Mouse (Mus musculus) G1E (cell line): ENCODE data around the gene Hs6st1. TPM values are rescaled to one million over a fixed set of nuclear protein-coding genes. Genes with fewer than 3 reads are reported as not detected.

Source experiments
- ATAC-seq: 2 replicates; pipeline ENCODE4 v1.8.0; 2016; ENCODE audit warnings: mild to moderate bottlenecking; ENCODE audit not compliant: insufficient number of reproducible peaks, poor library complexity, low FRiP score, severe bottlenecking; ENCODE audit errors: extremely low read depth
- DNase-seq: peaks from one replicate; pipeline ENCODE4 v3.0.0; 2012; ENCODE audit warnings: low spot score
- H3K27me3 ChIP-seq: 2 replicates; pipeline ENCODE4 v1.6.1; 2012; ENCODE audit warnings: mild to moderate bottlenecking, low read length, inconsistent platforms; ENCODE audit not compliant: insufficient read depth
- H3K36me3 ChIP-seq: replicated peaks from 2 replicates; pipeline ENCODE3; 2012; ENCODE audit warnings: mild to moderate bottlenecking, inconsistent platforms
- H3K4me1 ChIP-seq: 2 replicates; pipeline ENCODE4 v1.6.1; 2012; ENCODE audit warnings: low read depth, low read length, inconsistent platforms, mixed read lengths; ENCODE audit not compliant: insufficient read depth
- H3K4me3 ChIP-seq: 2 replicates; pipeline ENCODE4 v1.5.1; 2012; ENCODE audit warnings: low read depth, mild to moderate bottlenecking, inconsistent platforms, low read length, moderate library complexity, mixed read lengths
- H3K9me3 ChIP-seq: replicated peaks from 2 replicates; pipeline ENCODE4 v1.6.1; 2012; ENCODE audit warnings: inconsistent platforms
- CTCF ChIP-seq: IDR thresholded peaks from 2 replicates; pipeline ENCODE4 v1.5.1; 2012; ENCODE audit warnings: low read depth, low read length, inconsistent platforms, mixed read lengths
- GATA1 ChIP-seq: IDR thresholded peaks from 2 replicates; pipeline ENCODE4 v1.6.1; 2012; ENCODE audit warnings: borderline replicate concordance, low read length, inconsistent platforms, mixed read lengths
- GATA2 ChIP-seq: IDR thresholded peaks from 2 replicates; pipeline ENCODE4 v1.6.1; 2012; ENCODE audit warnings: low read depth, low read length, inconsistent platforms, borderline replicate concordance
- POLR2AphosphoS5 ChIP-seq: IDR thresholded peaks from 2 replicates; pipeline ENCODE4 v1.6.1; 2012; ENCODE audit warnings: low read depth, low read length, inconsistent platforms; ENCODE audit not compliant: insufficient replicate concordance
- TAL1 ChIP-seq: conservative IDR thresholded peaks from 2 replicates; pipeline ENCODE4 v1.6.1; 2012; ENCODE audit warnings: low read depth, low read length, inconsistent platforms, mixed read lengths
- polyA plus RNA-seq: library from polyadenylated mRNA; stranded (reverse); fragments of >175 nt; gene quantifications from 2 replicates; pipeline ENCODE4 v1.2.3, GENCODE M21; 2012
- total RNA-seq, 2 experiments: library from RNA; stranded (forward) in 1 of 2; stranded (reverse) in 1 of 2; fragments of 200-1000 nt in 1 of 2; fragments of >200 nt in 1 of 2; fragmentation: Nextera tagmentation in 1 of 2; gene quantifications; 2 replicates each; pipeline ENCODE4 v1.2.3; 2014 to 2017

Gene Hs6st1
- total and polyA plus RNA-seq, 3 experiments, result 29.3 to 62.9 (median 54.9) TPM

DNA sequence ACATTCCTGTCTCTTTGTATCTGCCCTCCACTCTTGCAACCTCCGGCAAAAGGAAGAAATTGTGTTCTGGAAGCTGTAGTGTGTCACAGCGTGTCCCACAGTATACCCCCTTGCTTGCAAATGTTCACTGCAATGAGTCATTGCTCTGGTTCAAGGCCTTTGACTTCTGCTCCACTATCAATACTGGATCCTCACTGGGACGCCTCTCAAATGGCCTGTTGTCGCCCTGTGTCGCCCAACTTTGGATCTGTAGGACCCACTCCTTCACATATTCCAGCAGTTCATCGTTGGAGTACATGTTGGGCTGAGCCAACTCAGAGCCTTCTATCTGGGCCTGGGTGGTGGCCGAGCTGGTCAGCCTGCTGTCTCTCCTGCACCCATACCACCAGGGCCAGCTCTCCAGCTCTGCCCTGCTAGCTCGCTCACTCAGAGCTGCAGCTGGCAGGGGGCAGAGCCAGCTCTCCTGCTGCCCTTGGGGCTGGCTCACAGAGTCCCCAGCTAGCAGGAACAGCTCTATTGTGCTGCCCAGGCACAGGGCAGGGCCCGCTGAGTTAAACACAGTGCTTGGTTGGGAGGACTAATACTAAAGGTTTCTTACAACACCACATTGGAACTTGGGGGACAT, 50.0 kb downstream of the Hs6st1 start:
- ATAC-seq (no peak), DNase-seq (no peak)
- Histone ChIP-seq H3K4me3 (no peak overlapping the region), H3K36me3 (no peaks in the 10 kb centered on the region), H3K27me3 (peaks cover 61% of the 10 kb centered on the region), H3K9me3 (no peaks in the 10 kb centered on the region), H3K4me1 (peaks cover 9% of the 10 kb centered on the region; the same call in 1 of the 2 replicates)
- TF ChIP-seq POLR2AphosphoS5 (no peak), GATA1 (no peak), GATA2 (no peak), CTCF (no peak), TAL1 (no peak)

DNA sequence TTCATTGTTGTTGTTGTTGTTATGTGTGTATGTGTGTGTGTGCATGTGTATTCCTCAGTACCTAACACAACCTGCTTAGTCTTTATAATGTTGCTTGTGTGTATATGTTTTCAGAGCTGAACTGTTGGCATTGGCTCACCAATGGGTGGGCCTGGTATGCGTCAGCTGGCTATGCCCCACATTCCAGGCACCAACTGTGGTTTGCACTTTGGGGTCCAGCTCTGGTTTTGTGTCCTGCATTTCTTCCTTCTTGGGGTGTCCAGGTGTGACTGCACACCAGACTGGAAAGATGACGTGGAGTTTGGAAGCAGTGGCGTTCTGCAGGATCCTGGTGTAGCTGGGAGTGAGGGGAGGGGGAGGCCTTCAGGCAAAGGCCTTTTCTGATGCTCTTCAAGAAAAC, 50.8 kb downstream of the Hs6st1 start:
- peaks cover 58% of the 10 kb centered on the region for H3K27me3 ChIP-seq
- H3K36me3 ChIP-seq, result no peaks in the 10 kb centered on the region
- H3K4me3 ChIP-seq, result no peak overlapping the region
- no peak for ATAC-seq
- no peaks in the 10 kb centered on the region for H3K9me3 ChIP-seq
- H3K4me1 ChIP-seq, result peaks cover 9% of the 10 kb centered on the region; the same call in 1 of the 2 replicates
- DNase-seq, result no peak
- TF ChIP-seq POLR2AphosphoS5 (no peak), GATA2 (no peak), GATA1 (no peak), TAL1 (no peak), CTCF (no peak)

DNA sequence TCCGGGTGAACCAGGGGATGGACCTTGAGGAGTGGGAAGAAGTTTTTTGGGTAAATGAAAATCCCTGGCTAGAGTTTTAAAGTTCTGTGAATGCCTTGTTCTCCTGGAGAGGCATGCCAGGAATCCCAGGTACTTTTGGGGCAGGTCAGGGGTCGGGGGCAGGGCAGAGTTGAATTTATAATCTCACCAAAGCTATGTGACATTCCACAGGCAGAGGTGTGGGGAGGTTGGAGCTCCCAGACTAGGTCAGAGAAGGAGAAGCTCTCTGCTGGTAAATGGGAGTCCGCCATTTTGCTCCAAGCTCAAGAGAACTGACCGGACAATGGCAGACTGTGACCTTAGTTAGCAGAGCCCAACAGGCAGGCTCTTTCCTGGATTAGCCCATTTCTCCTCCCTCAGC, 51.2 kb downstream of the Hs6st1 start:
- Histone ChIP-seq H3K36me3 (no peaks in the 10 kb centered on the region), H3K4me1 (peaks cover 11% of the 10 kb centered on the region), H3K27me3 (peaks cover 56% of the 10 kb centered on the region), H3K9me3 (peaks cover 4% of the 10 kb centered on the region), H3K4me3 (no peak overlapping the region)
- no peak for TF ChIP-seq CTCF
- no peak for ATAC-seq
- no peak for DNase-seq

DNA sequence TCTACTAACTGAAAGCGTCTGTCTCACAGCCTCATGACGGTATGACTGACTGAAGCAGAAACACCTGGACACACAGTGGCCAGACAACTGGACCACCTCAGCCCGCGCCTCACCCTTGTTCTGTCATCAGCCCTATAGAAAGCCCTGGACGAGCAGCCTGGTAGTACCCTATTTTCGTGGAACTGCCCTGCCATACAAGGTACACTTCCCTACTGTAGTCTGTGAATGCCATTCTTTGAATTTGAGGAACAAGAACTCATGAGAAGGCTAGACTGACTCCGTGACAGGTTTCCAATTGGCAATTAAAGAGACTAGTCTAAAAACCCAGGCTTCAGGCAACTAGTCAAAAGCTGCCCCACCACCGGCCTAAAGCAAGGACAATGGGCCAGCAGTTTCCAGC, 53.0 kb downstream of the Hs6st1 start:
- TF ChIP-seq TAL1, result no peak
- TF ChIP-seq POLR2AphosphoS5, result no peak
- TF ChIP-seq GATA1, result no peak
- TF ChIP-seq GATA2, result no peak
- TF ChIP-seq CTCF, result no peak

DNA sequence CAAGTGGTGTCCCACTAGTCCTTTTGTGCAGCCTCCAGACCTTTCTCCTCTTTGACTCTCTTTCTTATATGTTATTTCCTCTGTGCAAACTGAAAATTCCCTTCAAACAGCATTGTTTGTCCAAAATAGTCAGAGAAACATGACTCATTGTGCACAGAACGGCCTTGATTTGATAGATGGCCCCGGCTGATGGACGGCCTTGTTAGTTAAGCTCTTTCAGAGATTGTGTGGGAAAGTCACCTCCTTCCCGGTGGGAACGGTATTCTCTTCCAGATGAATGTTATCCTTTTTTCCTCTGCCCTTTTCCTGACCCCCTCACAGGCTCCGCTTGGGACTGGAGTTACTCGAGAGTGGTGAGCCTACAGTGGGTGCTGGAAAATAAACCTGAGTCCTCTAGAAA, 56.9 kb downstream of the Hs6st1 start:
- ATAC-seq (no peak), DNase-seq (no peak)
- Histone ChIP-seq H3K36me3 (no peaks in the 10 kb centered on the region), H3K4me3 (no peak overlapping the region), H3K9me3 (peaks cover 9% of the 10 kb centered on the region), H3K4me1 (peaks cover 44% of the 10 kb centered on the region), H3K27me3 (peaks cover 12% of the 10 kb centered on the region)
- no peak for TF ChIP-seq POLR2AphosphoS5
- no peak for TF ChIP-seq TAL1
- no peak for TF ChIP-seq GATA2
- TF ChIP-seq GATA1, result no peak
- TF ChIP-seq CTCF, result no peak

More for the DNA sequence above, 53.0 kb downstream of the Hs6st1 start:
- Histone ChIP-seq H3K36me3 (no peaks in the 10 kb centered on the region), H3K27me3 (peaks cover 38% of the 10 kb centered on the region), H3K4me3 (no peak overlapping the region), H3K4me1 (peaks cover 14% of the 10 kb centered on the region), H3K9me3 (peaks cover 9% of the 10 kb centered on the region)
- DNase-seq (no peak), ATAC-seq (no peak)

DNA sequence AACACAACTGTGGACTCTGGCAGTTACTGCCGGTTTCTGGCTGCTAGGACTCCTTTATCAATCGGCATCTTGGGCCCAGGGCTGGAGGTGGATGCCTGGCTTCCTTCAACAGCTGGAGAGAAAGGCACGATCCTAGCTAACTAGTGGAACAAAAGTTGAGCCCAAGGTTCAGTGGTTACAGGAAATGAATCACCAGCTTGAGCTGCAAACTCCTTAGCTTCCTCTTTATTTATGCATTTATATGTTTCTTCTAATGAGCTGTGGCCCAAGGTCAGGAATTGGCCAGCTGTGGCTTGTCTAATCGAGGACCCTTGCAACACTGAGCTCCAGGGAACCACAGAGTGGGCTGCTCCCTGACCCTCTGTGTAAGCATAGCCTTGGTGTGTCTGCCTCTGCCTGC, 60.9 kb downstream of the Hs6st1 start:
- Histone ChIP-seq H3K9me3 (peaks cover 8% of the 10 kb centered on the region), H3K4me3 (no peak overlapping the region; the same call in 1 of the 2 replicates), H3K36me3 (peaks cover 5% of the 10 kb centered on the region), H3K4me1 (peaks cover 82% of the 10 kb centered on the region), H3K27me3 (peaks cover 2% of the 10 kb centered on the region; the same call in 1 of the 2 replicates)
- ATAC-seq, result 0 out of 2 replicates have a peak, but pooled peaks have one; percentile 4
- TF ChIP-seq CTCF, result no peak
- TF ChIP-seq GATA1, result no peak
- no peak for TF ChIP-seq GATA2
- no peak for TF ChIP-seq POLR2AphosphoS5
- TF ChIP-seq TAL1, result no peak
- peak; percentile 43 for DNase-seq

GRCm38 (mm10) chr1:36129881-36130280, 61.7 kb downstream of the Hs6st1 start:
- DNase-seq (no peak), ATAC-seq (no peak)
- Histone ChIP-seq H3K4me1 (peaks cover 80% of the 10 kb centered on the region), H3K9me3 (peaks cover under 1% of the 10 kb centered on the region; the same call in 1 of the 2 replicates), H3K36me3 (peaks cover 5% of the 10 kb centered on the region), H3K27me3 (no peaks in the 10 kb centered on the region), H3K4me3 (peak overlapping the region; percentile 24; the same call in 1 of the 2 replicates)
- TF ChIP-seq POLR2AphosphoS5 (no peak), TAL1 (no peak), CTCF (no peak), GATA2 (no peak), GATA1 (no peak)
